Mouse (Mus musculus): ENCODE data around the gene Vcan.
A peak's percentile ranks its signal among the peaks of the same experiment; 100 is the strongest.
"Not testable (repeated sequence)": the region's sequence is repeated elsewhere in the genome, so short reads cannot be mapped to it uniquely, and the experiment has no call there.

The Vcan gene

DNA sequence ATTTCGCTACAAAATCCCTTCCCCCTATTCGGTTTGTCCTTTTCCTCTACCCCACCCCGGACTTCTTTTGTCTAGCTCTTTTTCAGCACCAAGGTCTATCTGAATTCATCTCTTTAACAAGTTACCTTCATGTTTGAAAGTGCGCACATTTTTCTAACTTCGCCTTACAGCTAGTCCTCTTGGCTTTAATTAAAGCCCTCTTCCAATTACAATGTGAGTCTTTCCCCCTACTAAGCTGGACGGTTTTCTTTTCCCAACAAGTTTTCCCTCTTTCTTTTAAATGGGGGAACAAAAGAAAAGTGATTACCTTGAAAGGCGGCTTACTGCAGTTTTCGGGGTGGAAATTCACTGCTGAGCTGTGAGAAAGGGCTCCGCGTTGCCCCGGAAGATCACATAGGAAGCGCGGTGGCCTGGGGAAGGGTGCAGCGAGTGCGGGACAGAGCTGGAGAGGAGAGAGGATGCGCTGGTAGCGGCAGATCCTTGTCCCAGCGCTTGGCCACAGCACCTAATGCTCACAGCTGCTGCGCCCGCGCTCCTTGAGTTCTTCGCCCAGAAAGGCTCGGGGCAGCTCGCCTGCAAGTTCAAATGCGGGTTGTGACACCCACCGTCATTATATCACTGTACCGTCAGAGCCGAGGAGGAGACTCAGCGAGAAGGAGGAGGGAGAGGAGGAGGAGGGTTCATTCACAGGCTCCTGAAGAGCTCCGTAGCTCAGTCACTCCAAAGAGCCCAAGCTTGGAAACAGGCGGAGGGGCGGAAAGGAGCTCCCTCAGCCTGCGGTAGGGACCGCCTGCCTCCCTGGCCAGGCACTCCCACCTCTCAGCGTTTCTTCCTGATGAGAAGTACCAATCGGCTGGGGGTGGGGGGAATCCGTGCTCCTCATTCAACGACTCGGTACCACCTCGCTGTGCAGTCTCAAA is at the start of gene Vcan:
Gene Vcan, minus strand, starts transcription at position 744 of the 920 bp plus-strand sequence.
- DNase-seq (ENCODE audit: low spot score in 2 of 2): peak; percentile 58 to 65

- no peak for DNase-seq (ENCODE audit: low spot score in 2 of 2)
These were observed 49.2 kb upstream of the Vcan start for GRCm38 (mm10) chr13:89791475-89791874.

- no peak for DNase-seq (ENCODE audit: low spot score in 2 of 2)
These were observed 40.6 kb upstream of the Vcan start for GRCm38 (mm10) chr13:89782886-89783285.

GRCm38 (mm10) chr13:89780276-89780675 is 38.0 kb upstream of the Vcan start:
- no peak for DNase-seq (ENCODE audit: low spot score in 2 of 2)

GRCm38 (mm10) chr13:89779208-89779911 is 37.1 kb upstream of the Vcan start:
- peak; percentile 52 to 56 for DNase-seq (ENCODE audit: low spot score in 2 of 2)

GRCm38 (mm10) chr13:89777764-89778163 is 35.5 kb upstream of the Vcan start:
- DNase-seq (ENCODE audit: low spot score in 2 of 2): no peak

DNA sequence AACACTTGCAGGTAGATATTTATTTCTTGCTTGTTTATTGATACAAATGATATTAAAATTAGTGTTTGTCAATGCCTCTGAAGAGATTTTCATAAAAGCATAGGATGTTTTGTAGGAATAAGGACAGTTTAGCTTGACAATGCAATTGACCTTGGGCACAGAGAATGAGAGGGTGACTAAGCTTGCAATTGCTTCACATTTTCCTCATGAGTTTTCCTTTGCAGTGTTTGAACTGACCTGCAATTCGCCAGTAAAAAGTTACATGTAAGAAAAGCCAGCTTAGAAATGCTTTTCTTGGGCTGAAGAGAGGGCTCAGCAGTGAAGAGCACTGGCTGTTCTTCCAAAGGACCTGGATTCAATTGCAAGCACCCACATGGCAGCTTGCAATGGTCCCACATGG is 34.8 kb upstream of the Vcan start:
- DNase-seq (ENCODE audit: low spot score in 2 of 2): no peak

DNA sequence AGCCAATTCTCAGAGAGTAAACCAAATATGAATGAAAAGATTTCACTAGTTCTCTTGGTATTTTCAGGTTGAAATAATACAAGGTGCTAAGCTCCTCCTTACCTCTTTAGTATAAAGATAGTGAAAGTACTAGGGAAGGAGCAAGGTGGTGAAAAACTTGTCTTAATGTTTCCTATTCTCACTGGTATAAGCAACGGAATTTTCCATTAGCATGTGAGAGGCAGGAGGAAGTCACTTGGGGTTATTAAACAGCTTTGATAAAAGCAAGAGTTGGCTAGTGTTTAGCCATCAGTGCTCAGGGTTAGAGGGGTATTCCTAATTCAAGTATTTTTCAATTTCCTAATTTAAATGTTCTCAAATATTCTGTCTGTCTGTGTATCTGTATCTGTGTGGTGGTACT is 24.2 kb upstream of the Vcan start:
- DNase-seq (ENCODE audit: low spot score in 2 of 2): no peak

- no peak for DNase-seq (ENCODE audit: low spot score in 2 of 2)
These were observed 23.7 kb upstream of the Vcan start for GRCm38 (mm10) chr13:89765966-89766365.

DNA sequence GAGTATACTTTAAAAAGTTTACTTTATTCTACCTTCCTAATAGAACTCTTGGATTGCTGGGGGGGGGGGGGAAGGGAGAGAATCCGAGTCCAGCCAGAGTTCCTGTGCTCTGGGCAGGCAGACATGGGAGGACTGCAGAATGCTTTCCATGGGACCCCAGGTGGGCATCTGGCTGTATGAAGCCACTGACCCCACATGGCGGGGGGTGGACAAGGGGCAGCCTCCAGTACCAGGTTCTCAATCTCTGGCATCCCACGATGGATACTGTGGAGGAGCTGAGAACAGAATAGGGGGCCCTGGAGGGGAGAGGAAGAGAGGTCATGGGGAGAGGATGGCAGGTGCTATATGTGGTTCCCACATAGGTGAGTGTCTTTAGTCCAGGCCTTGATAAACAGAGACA is 20.0 kb upstream of the Vcan start:
- no peak for DNase-seq (ENCODE audit: low spot score in 2 of 2)

DNA sequence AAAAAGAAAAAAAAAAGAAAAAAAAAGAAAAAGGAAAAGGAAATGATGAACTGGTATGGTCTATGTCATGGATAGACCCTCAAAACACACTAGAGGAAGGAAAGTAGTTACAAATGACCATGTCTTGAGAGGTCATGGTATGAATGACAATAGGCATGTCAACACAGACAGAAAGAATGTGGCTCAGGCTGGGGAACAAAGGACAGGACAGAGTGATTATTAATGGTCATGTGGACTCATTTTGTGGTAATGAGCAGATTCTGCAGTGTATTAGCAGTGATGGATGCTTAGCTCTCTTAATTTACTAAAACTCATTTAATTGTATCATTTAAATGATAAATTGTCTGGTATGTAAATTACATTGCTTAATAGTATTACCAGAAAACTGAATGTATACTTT is 14.0 kb upstream of the Vcan start:
- no peak for DNase-seq (ENCODE audit: low spot score in 2 of 2)

- not testable (repeated sequence) for DNase-seq (ENCODE audit: low spot score in 2 of 2)
These were observed 8.3 kb upstream of the Vcan start for GRCm38 (mm10) chr13:89750562-89750961.

GRCm38 (mm10) chr13:89743201-89743600 is 892 bp upstream of the Vcan start:
- no peak for DNase-seq (ENCODE audit: low spot score in 2 of 2)

- DNase-seq (ENCODE audit: low spot score in 2 of 2): no peak
These were observed 434 bp upstream of the Vcan start for GRCm38 (mm10) chr13:89742686-89743200.

DNA sequence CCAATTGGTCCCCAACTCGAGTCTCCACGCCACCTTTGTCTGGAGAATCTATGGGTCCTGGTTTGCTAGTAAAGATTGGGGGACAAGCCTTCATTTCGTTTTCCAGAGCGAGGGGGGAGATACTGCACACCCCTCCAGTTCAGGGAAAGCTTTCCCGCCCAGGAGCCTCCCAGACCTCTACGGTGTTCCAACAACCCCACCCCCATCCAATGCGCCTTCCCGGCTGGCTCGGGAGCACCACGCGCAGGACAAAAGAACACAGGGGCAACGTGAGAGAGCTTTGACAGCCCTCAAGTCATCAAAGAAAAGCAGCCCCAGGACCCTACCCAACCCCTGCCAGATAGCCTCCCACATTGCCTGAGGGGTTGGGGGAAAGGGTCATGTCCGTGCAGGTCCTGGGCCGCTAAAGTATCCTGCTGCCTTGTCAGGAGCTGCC is 1.2 kb downstream of the Vcan start:
- DNase-seq (ENCODE audit: low spot score in 2 of 2): peak; percentile 56 to 57

DNA sequence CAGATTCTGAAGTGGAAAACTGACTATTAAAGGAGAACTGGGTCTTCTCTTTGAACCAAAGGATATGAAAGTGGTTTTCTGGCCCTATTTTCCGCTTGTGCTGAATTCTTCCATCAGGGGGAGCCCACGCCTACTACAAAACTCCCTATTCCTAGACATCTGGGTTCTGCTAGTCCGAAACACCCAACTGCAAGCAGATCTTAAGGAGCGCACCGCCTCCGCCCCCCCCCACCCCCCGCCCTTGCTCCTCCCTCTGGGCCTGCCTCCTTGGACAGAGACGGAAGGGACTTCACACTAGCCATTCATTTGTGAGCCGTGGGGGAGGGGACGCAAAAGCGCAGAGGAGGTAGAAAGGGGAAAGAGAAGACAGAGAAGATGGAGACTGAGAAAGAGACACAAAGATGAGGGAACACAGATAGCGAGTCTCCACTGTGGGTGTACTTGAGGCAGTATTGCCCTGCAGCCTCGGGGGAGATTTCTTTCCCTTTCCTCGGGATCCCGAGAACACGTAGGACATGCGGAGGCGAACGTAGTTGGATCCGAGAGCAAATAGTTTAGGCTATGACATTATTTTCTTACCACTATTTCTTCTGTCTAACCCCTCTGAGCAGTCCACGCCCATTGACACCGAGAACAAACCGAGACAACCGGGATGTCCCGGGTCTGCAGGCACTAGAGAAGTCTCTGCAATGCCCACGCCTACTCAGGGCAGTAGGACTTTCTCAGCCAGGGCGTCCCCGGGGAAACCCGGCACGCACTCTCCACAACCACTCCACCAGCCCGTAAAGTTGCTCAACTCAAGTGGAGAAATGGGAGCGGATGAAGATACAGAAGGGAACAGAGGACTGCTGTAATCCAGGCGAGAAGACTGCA is 1.8 kb downstream of the Vcan start:
- peak; percentile 86 to 89 for DNase-seq (ENCODE audit: low spot score in 2 of 2)

DNA sequence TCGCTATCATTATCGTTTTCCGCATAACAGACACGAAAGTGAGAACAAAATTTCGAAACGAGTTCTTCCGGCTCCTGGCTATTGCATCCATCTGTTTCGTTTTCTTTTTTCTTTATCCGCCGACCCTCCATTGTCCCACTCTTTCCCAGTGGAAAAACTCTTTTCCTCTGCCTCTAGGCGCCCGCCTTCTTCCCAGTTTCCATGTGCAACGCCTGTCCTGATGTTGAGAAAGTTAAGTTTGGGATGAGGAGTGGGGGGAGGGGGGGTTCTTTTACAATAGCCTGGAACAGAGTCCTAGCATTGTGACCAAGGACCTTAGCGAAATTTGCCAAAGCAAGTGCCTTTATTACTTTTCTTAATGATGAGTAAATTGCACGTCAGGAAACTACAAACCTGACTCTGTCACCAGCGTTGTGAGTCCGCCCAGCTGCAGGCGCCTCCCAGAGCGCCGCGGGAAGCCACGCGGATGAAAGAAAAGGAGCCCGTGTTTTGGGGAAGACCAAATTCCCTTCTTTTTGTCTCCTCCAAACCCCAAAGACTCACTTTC is 2.5 kb downstream of the Vcan start:
- no peak for DNase-seq (ENCODE audit: low spot score in 2 of 2)

GRCm38 (mm10) chr13:89738776-89739695 is 3.3 kb downstream of the Vcan start:
- DNase-seq (ENCODE audit: low spot score in 2 of 2): peak; percentile 82 to 83

GRCm38 (mm10) chr13:89738275-89738674 is 4.0 kb downstream of the Vcan start:
- DNase-seq (ENCODE audit: low spot score in 2 of 2): no peak

DNA sequence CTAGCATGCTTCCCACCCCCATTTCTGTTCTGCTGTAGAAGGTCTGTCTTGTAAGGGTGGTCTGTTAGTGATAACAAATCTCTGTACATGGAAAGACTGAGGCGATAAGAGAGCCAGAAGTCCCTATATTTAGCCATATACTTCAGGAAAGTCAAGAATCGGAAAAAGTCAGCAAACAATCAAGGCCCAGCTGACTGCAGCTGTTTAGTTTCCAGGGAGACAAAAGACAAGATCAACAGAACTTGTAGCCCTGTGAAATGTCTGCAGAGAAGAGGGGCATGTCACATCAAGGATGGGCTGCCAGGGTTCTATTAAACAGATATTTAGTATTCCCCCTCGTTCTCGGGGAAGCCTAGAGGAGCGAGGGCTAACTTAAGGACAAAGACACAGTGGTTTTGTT is 7.2 kb downstream of the Vcan start:
- no peak for DNase-seq (ENCODE audit: low spot score in 2 of 2)

Data from right cerebral cortex, postnatal 10 days (tissue).